ENCODE assay signal across 24 mouse cellular contexts in the genomic region with DNA sequence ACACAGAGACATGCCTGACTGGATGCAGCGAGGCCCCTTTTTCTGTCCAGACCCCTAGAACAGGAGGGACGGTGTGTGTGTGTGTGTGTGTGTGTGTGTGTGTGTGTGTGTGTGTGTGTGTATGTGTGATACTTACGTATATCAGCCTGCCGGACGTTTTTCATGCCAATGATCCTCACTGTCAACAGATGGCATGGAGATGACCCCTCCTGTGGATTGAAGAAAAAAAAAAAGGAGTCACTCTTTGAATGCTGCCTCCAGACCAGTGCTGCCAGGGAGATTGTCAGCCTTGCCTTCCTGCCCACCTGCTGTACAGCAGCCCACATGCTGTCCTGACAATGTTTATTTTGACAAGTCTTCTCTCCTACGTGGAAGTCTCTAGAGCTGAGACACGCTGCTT. TPM values are rescaled to one million over a fixed set of nuclear protein-coding genes. Genes with fewer than 3 reads are reported as not detected.
A peak's percentile ranks its signal among the peaks of the same experiment; 100 is the strongest.
DNase-seq lines count a peak whose midpoint lies in the region; ATAC-seq and TF ChIP-seq lines count a peak whose summit lies in the region.
"Had no signal": no experiment of that assay in that cellular context is flagged by ENCODE, and none has a peak within 500 bp of the region (broad histone marks: within the 10 kb centered on the region; RNA-seq: fewer than 3 reads in every experiment).

No protein-coding gene starts in this region.

- no peaks in the 10 kb centered on the region for H3K36me3 ChIP-seq in heart, embryonic 10.5 days
- no peaks in the 10 kb centered on the region for H3K36me3 ChIP-seq in liver, embryonic 12.5 days
- H3K36me3 ChIP-seq: embryonic facial prominence, embryonic 10.5 days; hindbrain, embryonic 15.5 days; intestine, embryonic 15.5 days; limb, embryonic 12.5 days; stomach, embryonic 15.5 days had no signal

- H3K27me3 ChIP-seq in heart, embryonic 10.5 days (ENCODE audit: insufficient read depth, poor library complexity, severe bottlenecking) = no peaks in the 10 kb centered on the region
- H3K27me3 ChIP-seq in cerebellum, adult 2 months (ENCODE audit: control insufficient read depth, insufficient read depth, low read length) = no peaks in the 10 kb centered on the region
- H3K27me3 ChIP-seq in liver, embryonic 12.5 days (replicated peaks) = no peaks in the 10 kb centered on the region
- H3K27me3 ChIP-seq: hindbrain, embryonic 15.5 days; intestine, embryonic 15.5 days; limb, embryonic 12.5 days; stomach, embryonic 15.5 days had no signal

- TF ChIP-seq CTCF in brain, embryonic 14.5 days (IDR thresholded peaks at IDR 0.05; ENCODE audit: borderline replicate concordance, extremely low read depth, insufficient read depth, insufficient read length) = no peak
- TF ChIP-seq CTCF in cerebellum, adult 2 months (IDR thresholded peaks at IDR 0.05; ENCODE audit: borderline replicate concordance, insufficient read depth, low read depth, low read length) = no peak

- no peak overlapping the region for H3K4me2 ChIP-seq in liver, embryonic 12.5 days
- H3K4me2 ChIP-seq: hindbrain, embryonic 15.5 days; intestine, embryonic 15.5 days; limb, embryonic 12.5 days; liver, embryonic 11.5 days; stomach, embryonic 15.5 days had no signal

- ATAC-seq in liver, embryonic 12.5 days = no peak
- ATAC-seq: CD4-positive, CD25-positive, alpha-beta regulatory T cell, adult 4 months; forebrain, embryonic 16.5 days; intestine, embryonic 15.5 days; midbrain, embryonic 16.5 days had no signal

- no peak overlapping the region for H3K9ac ChIP-seq in liver, embryonic 12.5 days
- H3K9ac ChIP-seq: hindbrain, embryonic 15.5 days; intestine, embryonic 15.5 days; limb, embryonic 12.5 days; stomach, embryonic 15.5 days had no signal

- WGBS in heart, embryonic 10.5 days = 75% methylated on average over 7 of the region's 7 CpGs
- WGBS in cerebellum, adult 2 months = 18% methylated on average over 7 of the region's 7 CpGs
- WGBS in liver, embryonic 12.5 days (ENCODE audit: insufficient replicate concordance) = 48% methylated on average over 6 of the region's 7 CpGs

- H3K4me3 ChIP-seq in heart, embryonic 10.5 days = no peak overlapping the region
- H3K4me3 ChIP-seq in cerebellum, adult 2 months (replicated peaks; ENCODE audit: insufficient read depth, low read depth, low read length) = no peak overlapping the region
- H3K4me3 ChIP-seq in liver, embryonic 12.5 days = no peak overlapping the region
- H3K4me3 ChIP-seq: embryonic facial prominence, embryonic 10.5 days; hindbrain, embryonic 15.5 days; intestine, embryonic 15.5 days; layer of hippocampus, adult 2 months; limb, embryonic 12.5 days; stomach, embryonic 15.5 days had no signal

- H3K27ac ChIP-seq in heart, embryonic 10.5 days = no peak overlapping the region
- no peak overlapping the region for H3K27ac ChIP-seq in cerebellum, adult 2 months (ENCODE audit: insufficient read depth, low read length)
- no peak overlapping the region for H3K27ac ChIP-seq in liver, embryonic 12.5 days
- H3K27ac ChIP-seq: embryonic facial prominence, embryonic 10.5 days; hindbrain, embryonic 15.5 days; intestine, embryonic 15.5 days; layer of hippocampus, adult 2 months; limb, embryonic 12.5 days; stomach, embryonic 15.5 days had no signal

- peak; percentile 30 for DNase-seq in heart, adult 11 months
- DNase-seq in heart, embryonic 10.5 days (ENCODE audit: low spot score) = no peak
- DNase-seq in brain, embryonic 14.5 days (ENCODE audit: low read depth) = peak; percentile 1
- DNase-seq in cerebellum, adult 2 months = peak; percentile 50 to 78
- DNase-seq in cerebellum, postnatal 25 days = peak; percentile 61 to 68
- no peak for DNase-seq in embryo, embryonic 9.5 days (ENCODE audit: extremely low spot score)
- DNase-seq: adrenal gland, postnatal 25 days; heart, postnatal 4 days; kidney, adult 8-10 months; kidney, postnatal 10 days; lung, adult 18-20 months; lung, postnatal 10 days; thymus, postnatal 4 days had no signal

- no peak for TF ChIP-seq POLR2A in brain, embryonic 14.5 days (IDR thresholded peaks at IDR 0.05; ENCODE audit: borderline replicate concordance, extremely low read depth, insufficient read depth, insufficient read length, poor library complexity, severe bottlenecking)
- TF ChIP-seq POLR2A in cerebellum, adult 2 months (IDR thresholded peaks at IDR 0.05; ENCODE audit: borderline replicate concordance, insufficient read depth, low read length) = no peak

- no peaks in the 10 kb centered on the region for H3K9me3 ChIP-seq in heart, embryonic 10.5 days
- H3K9me3 ChIP-seq in liver, embryonic 12.5 days (replicated peaks) = no peaks in the 10 kb centered on the region
- H3K9me3 ChIP-seq: embryonic facial prominence, embryonic 10.5 days; hindbrain, embryonic 15.5 days; intestine, embryonic 15.5 days; limb, embryonic 12.5 days; stomach, embryonic 15.5 days had no signal

- peaks cover 8% of the 10 kb centered on the region; the same call in 1 of the 2 replicates for H3K4me1 ChIP-seq in heart, embryonic 10.5 days
- peaks cover 23% of the 10 kb centered on the region for H3K4me1 ChIP-seq in cerebellum, adult 2 months (ENCODE audit: control insufficient read depth, insufficient read depth, low read length)
- H3K4me1 ChIP-seq in liver, embryonic 12.5 days = no peaks in the 10 kb centered on the region
- H3K4me1 ChIP-seq: embryonic facial prominence, embryonic 10.5 days; hindbrain, embryonic 15.5 days; intestine, embryonic 15.5 days; limb, embryonic 12.5 days; stomach, embryonic 15.5 days had no signal

RNA-seq across cellular contexts. Expression of a gene that starts 45.1 kb away (rescaled TPM):
- polyA plus RNA-seq in heart, embryonic 10.5 days (2016; fragmentation: Nextera tagmentation; extraction: Ambion mirVana) = 0.52 and 0.54 TPM in 2 replicates
- polyA plus RNA-seq in brain, embryonic 14.5 days (2012; rRNA removed) = 4.1 and 4.5 TPM in 2 replicates
- polyA plus RNA-seq in cerebellum, adult 2 months (2012; rRNA removed) = 9.5 and 9.7 TPM in 2 replicates
- not detected in 2 replicates for polyA plus RNA-seq in liver, embryonic 12.5 days (2016; fragmentation: Nextera tagmentation; extraction: Ambion mirVana)
- polyA plus RNA-seq: CD4-positive, CD25-positive, alpha-beta regulatory T cell, adult 4 months; embryonic facial prominence, embryonic 10.5 days; liver, embryonic 11.5 days had no signal

RNA-seq across cellular contexts. Expression of a gene that starts 45.7 kb away (rescaled TPM):
- polyA plus RNA-seq in heart, embryonic 10.5 days (2016; fragmentation: Nextera tagmentation; extraction: Ambion mirVana) = 115 and 173 TPM in 2 replicates
- 5.1 and 6.4 TPM in 2 replicates for polyA plus RNA-seq in brain, embryonic 14.5 days (2012; rRNA removed)
- polyA plus RNA-seq in cerebellum, adult 2 months (2012; rRNA removed) = 13.2 and 14.3 TPM in 2 replicates
- 27.2 and 28.7 TPM in 2 replicates for polyA plus RNA-seq in liver, embryonic 12.5 days (2016; fragmentation: Nextera tagmentation; extraction: Ambion mirVana)

Comparison
In these comparisons a context has a peak if more than half of its experiments do, and no peak if none do; other contexts are left out.
1. DNase-seq: peak in heart, adult 11 months (single experiment), brain, embryonic 14.5 days (single experiment), cerebellum, adult 2 months (2 of 2) and cerebellum, postnatal 25 days (2 of 2); none in heart, embryonic 10.5 days (single experiment) and embryo, embryonic 9.5 days (single experiment).